Mouse (Mus musculus) ES-Bruce4 (cell line): ENCODE data around the gene Slit3. TPM values are rescaled to one million over a fixed set of nuclear protein-coding genes. Genes with fewer than 3 reads are reported as not detected.

Experiments
- H3K27ac ChIP-seq: 2 replicates; pipeline ENCODE4 v1.5.1; 2012; ENCODE audit warnings: low read length, inconsistent platforms; ENCODE audit not compliant: insufficient read depth
- H3K27me3 ChIP-seq: 2 replicates; pipeline ENCODE4 v1.6.1; 2012; ENCODE audit warnings: mild to moderate bottlenecking, low read length, inconsistent platforms; ENCODE audit not compliant: control insufficient read depth, poor library complexity, insufficient read depth, severe bottlenecking
- H3K36me3 ChIP-seq: 2 replicates; pipeline ENCODE4 v1.6.1; 2012; ENCODE audit warnings: inconsistent platforms, mild to moderate bottlenecking, low read length, moderate library complexity; ENCODE audit not compliant: control insufficient read depth, poor library complexity, insufficient read depth, severe bottlenecking
- H3K4me1 ChIP-seq: one replicate; pipeline ENCODE4 v1.8.1; 2011; ENCODE audit warnings: low read length; ENCODE audit not compliant: control insufficient read depth, insufficient read depth
- H3K4me3 ChIP-seq: 2 replicates; pipeline ENCODE4 v1.5.1; 2011; ENCODE audit warnings: low read depth, mild to moderate bottlenecking, low read length
- H3K9ac ChIP-seq: 2 replicates; pipeline ENCODE4 v1.6.1; 2012; ENCODE audit warnings: low read depth, mild to moderate bottlenecking, inconsistent platforms; ENCODE audit not compliant: poor library complexity, severe bottlenecking
- H3K9me3 ChIP-seq: replicated peaks from 2 replicates; pipeline ENCODE4 v1.6.1; 2012; ENCODE audit warnings: mild to moderate bottlenecking, low read length, inconsistent platforms; ENCODE audit not compliant: control insufficient read depth, poor library complexity, insufficient read depth, severe bottlenecking
- CTCF ChIP-seq: IDR thresholded peaks from one replicate; pipeline ENCODE4 v1.8.1; 2011; ENCODE audit warnings: low read depth, low read length
- EP300 ChIP-seq: IDR thresholded peaks from 2 replicates; pipeline ENCODE4 v1.6.1; 2011; ENCODE audit warnings: low read depth, low read length; ENCODE audit not compliant: insufficient read depth
- POLR2A ChIP-seq: IDR thresholded peaks from one replicate; pipeline ENCODE4 v1.8.1; 2011; ENCODE audit warnings: low read length; ENCODE audit not compliant: insufficient read depth
- polyA plus RNA-seq: library from polyadenylated mRNA; stranded (reverse); fragments of >200 nt; gene quantifications from 2 replicates; pipeline ENCODE4 v1.2.4, GENCODE M21; 2011; ENCODE audit warnings: low read depth; ENCODE audit not compliant: missing spikeins, insufficient read depth, insufficient read length

Slit3 gene
- polyA plus RNA-seq, 1 experiment = 2.8 TPM

GRCm38 (mm10) chr11:35324397-35324796 lies 203.4 kb downstream of the Slit3 start:
- Histone ChIP-seq H3K4me3 (no peak overlapping the region), H3K9ac (no peak overlapping the region), H3K4me1 (no peaks in the 10 kb centered on the region), H3K36me3 (no peaks in the 10 kb centered on the region), H3K27ac (no peak overlapping the region), H3K9me3 (no peaks in the 10 kb centered on the region), H3K27me3 (no peaks in the 10 kb centered on the region)
- no peak for TF ChIP-seq EP300

- Histone ChIP-seq H3K9me3 (no peaks in the 10 kb centered on the region), H3K27me3 (peaks cover 3% of the 10 kb centered on the region; the same call in 1 of the 2 replicates), H3K27ac (no peak overlapping the region), H3K4me3 (no peak overlapping the region), H3K36me3 (no peaks in the 10 kb centered on the region), H3K9ac (no peak overlapping the region), H3K4me1 (no peaks in the 10 kb centered on the region)
- TF ChIP-seq CTCF (no peak), POLR2A (no peak), EP300 (no peak)
Observed at GRCm38 (mm10) chr11:35325131-35325995, 204.3 kb downstream of the Slit3 start.

GRCm38 (mm10) chr11:35326346-35326745 lies 205.3 kb downstream of the Slit3 start:
- H3K27me3 ChIP-seq = peaks cover 3% of the 10 kb centered on the region; the same call in 1 of the 2 replicates
- H3K4me3 ChIP-seq = no peak overlapping the region
- H3K9me3 ChIP-seq = no peaks in the 10 kb centered on the region
- H3K4me1 ChIP-seq = no peaks in the 10 kb centered on the region
- no peak overlapping the region for H3K27ac ChIP-seq
- TF ChIP-seq POLR2A (no peak), CTCF (no peak), EP300 (no peak)
- H3K9ac ChIP-seq = no peak overlapping the region
- H3K36me3 ChIP-seq = no peaks in the 10 kb centered on the region

GRCm38 (mm10) chr11:35327899-35328298 lies 206.9 kb downstream of the Slit3 start:
- TF ChIP-seq CTCF (no peak), EP300 (no peak), POLR2A (no peak)
- Histone ChIP-seq H3K9ac (no peak overlapping the region), H3K9me3 (no peaks in the 10 kb centered on the region), H3K36me3 (no peaks in the 10 kb centered on the region), H3K27me3 (peaks cover 3% of the 10 kb centered on the region), H3K4me1 (no peaks in the 10 kb centered on the region), H3K27ac (no peak overlapping the region), H3K4me3 (no peak overlapping the region)

GRCm38 (mm10) chr11:35331476-35331875 lies 210.5 kb downstream of the Slit3 start:
- no peak for TF ChIP-seq CTCF
- TF ChIP-seq POLR2A = no peak
- no peak for TF ChIP-seq EP300
- Histone ChIP-seq H3K9ac (no peak overlapping the region), H3K4me3 (no peak overlapping the region), H3K27me3 (peaks cover 3% of the 10 kb centered on the region), H3K4me1 (no peaks in the 10 kb centered on the region), H3K36me3 (no peaks in the 10 kb centered on the region), H3K9me3 (no peaks in the 10 kb centered on the region), H3K27ac (no peak overlapping the region)

GRCm38 (mm10) chr11:35336558-35336957 lies 215.5 kb downstream of the Slit3 start:
- Histone ChIP-seq H3K9me3 (no peaks in the 10 kb centered on the region), H3K27ac (no peak overlapping the region), H3K4me1 (no peaks in the 10 kb centered on the region), H3K4me3 (no peak overlapping the region), H3K27me3 (no peaks in the 10 kb centered on the region; the same call in 1 of the 2 replicates), H3K9ac (no peak overlapping the region), H3K36me3 (no peaks in the 10 kb centered on the region)
- TF ChIP-seq POLR2A = no peak
- no peak for TF ChIP-seq CTCF
- TF ChIP-seq EP300 = no peak
